Mouse (Mus musculus): ENCODE results near the gene Irf5. TPM values are rescaled to one million over a fixed set of nuclear protein-coding genes. Genes with fewer than 3 reads are reported as not detected.

Gene Irf5
- 11.7 TPM for polyA plus RNA-seq (2014; fragmentation: Illumina TruSeq; extraction: RNeasy Lipid Tissue Mini Kit (QIAGEN cat#74804); ENCODE audit: low read depth, low replicate concordance)

DNA sequence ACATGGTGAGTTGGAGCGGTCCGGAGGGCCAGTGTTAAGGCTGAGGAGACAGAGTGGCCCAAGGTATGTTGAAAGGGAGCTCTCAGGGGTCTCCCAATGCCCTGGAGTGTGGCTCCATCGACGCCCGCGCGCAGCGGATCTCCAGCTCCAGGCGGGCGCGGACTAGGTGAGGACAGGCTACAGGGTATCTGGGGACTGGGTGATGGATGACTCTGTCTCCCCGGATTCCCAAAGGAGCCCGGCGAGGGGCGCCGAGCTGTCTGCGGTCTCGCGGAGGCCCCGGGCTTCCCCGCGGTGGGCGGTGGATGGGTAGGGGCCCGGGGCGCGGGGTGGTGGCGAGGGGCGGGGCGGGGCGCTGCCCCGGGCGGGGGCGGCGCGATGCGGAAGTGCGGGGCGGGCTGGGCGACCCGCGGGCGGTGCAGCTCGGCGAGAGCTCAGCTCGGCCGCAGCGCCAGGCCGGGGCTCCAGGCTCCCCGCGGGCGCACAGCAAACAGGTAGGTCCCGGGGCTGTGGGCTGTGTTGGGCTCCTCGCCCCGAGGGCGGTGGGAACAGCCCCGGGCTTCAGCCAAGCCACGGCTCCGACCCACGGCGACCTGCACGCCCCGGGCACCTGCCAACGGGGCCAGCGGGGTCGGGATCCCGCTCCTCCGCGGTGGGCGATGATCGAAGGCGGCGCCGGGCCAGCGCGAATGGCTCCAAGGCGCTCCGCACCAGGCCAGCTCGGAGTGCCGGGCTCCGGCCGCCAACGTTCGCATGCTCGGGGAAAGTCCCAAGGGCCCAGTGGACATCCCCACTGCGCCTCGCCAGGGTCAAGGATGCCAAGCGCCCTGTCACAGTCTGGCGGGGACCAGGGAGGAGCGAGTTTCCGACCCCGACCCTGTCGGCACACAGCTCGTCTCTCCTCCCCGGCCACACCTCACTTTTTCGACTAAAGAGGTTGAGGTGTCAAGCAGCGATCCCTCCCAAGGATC, at the start of gene Irf5:
Gene Irf5 (plus strand): TSS at position 345 of the 971 bp plus-strand sequence.

DNA sequence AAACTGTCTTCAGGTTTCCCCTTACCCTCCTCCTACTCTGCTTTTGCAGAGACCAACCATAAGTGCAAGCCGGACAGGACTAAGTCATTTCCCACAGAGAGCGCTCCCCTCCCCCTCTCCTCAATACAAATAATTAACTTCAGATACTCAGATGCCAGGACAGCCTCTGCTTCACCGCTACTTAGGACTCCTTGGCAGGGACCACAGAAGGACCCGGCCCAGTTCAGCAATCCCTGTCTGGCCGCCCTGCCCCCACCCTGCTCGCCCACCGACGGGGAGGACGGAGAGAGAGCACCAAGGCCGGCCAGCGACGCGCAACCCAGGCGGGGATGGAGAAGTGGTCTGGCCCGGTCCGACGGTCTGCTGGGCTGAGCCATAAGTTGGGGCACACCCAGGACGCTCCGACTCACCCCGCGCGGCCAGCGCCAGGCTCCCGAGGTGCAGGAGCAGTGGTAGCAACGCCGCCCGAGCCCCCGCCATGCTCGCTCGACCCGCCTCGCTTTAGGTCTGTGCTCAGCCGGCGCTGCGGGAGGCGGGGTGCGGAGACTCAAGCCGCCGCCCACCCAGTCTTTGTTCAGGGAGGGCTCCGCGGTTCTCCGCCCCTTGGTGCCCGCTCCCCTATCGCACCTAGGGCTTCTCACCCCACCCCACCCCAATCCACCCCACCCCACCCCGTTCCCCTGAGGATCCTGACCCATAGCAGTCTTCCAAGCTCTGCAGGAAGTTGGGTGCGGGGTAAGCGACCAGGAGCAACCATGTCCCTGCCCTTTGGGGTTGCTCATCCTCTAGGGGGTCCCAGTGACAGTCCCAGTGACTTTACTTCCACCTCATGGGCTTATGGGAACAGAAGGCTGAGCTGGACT, 18.7 kb upstream of the Irf5 start, which contains the start of gene Kcp:
Gene Kcp (minus strand): TSS at position 506 of the 863 bp plus-strand sequence.

Other genes with a start within 250 kb of the Irf5 start
- gene Fam71f2, start 247.0 kb upstream of the Irf5 start, polyA plus RNA-seq (2014; fragmentation: Illumina TruSeq; extraction: RNeasy Lipid Tissue Mini Kit (QIAGEN cat#74804); ENCODE audit: low read depth, low replicate concordance) = 19.9 TPM
- gene Fam71f1, start 207.5 kb upstream of the Irf5 start, polyA plus RNA-seq (2014; fragmentation: Illumina TruSeq; extraction: RNeasy Lipid Tissue Mini Kit (QIAGEN cat#74804); ENCODE audit: low read depth, low replicate concordance) = 5.7 TPM
- gene Calu, start 178.6 kb upstream of the Irf5 start, polyA plus RNA-seq (2014; fragmentation: Illumina TruSeq; extraction: RNeasy Lipid Tissue Mini Kit (QIAGEN cat#74804); ENCODE audit: low read depth, low replicate concordance) = 164 TPM
- not detected for gene Opn1sw, start 138.2 kb upstream of the Irf5 start, polyA plus RNA-seq (2014; fragmentation: Illumina TruSeq; extraction: RNeasy Lipid Tissue Mini Kit (QIAGEN cat#74804); ENCODE audit: low read depth, low replicate concordance)
- 37.0 TPM for gene Ccdc136, start 130.3 kb upstream of the Irf5 start, polyA plus RNA-seq (2014; fragmentation: Illumina TruSeq; extraction: RNeasy Lipid Tissue Mini Kit (QIAGEN cat#74804); ENCODE audit: low read depth, low replicate concordance)
- gene Flnc, start 93.4 kb upstream of the Irf5 start, polyA plus RNA-seq (2014; fragmentation: Illumina TruSeq; extraction: RNeasy Lipid Tissue Mini Kit (QIAGEN cat#74804); ENCODE audit: low read depth, low replicate concordance) = 4.9 TPM
- gene Atp6v1f, start 58.9 kb upstream of the Irf5 start, polyA plus RNA-seq (2014; fragmentation: Illumina TruSeq; extraction: RNeasy Lipid Tissue Mini Kit (QIAGEN cat#74804); ENCODE audit: low read depth, low replicate concordance) = 195 TPM
- gene Atp6v1fnb, start 55.2 kb upstream of the Irf5 start, polyA plus RNA-seq (2014; fragmentation: Illumina TruSeq; extraction: RNeasy Lipid Tissue Mini Kit (QIAGEN cat#74804); ENCODE audit: low read depth, low replicate concordance) = 0.72 TPM
- gene Kcp, start 18.7 kb upstream of the Irf5 start, polyA plus RNA-seq (2014; fragmentation: Illumina TruSeq; extraction: RNeasy Lipid Tissue Mini Kit (QIAGEN cat#74804); ENCODE audit: low read depth, low replicate concordance) = 4.2 TPM
- gene Tnpo3, start 83.3 kb downstream of the Irf5 start, polyA plus RNA-seq (2014; fragmentation: Illumina TruSeq; extraction: RNeasy Lipid Tissue Mini Kit (QIAGEN cat#74804); ENCODE audit: low read depth, low replicate concordance) = 45.9 TPM
- 6.6 TPM for gene Tspan33, start 167.6 kb downstream of the Irf5 start, polyA plus RNA-seq (2014; fragmentation: Illumina TruSeq; extraction: RNeasy Lipid Tissue Mini Kit (QIAGEN cat#74804); ENCODE audit: low read depth, low replicate concordance)
- gene Smo, start 208.9 kb downstream of the Irf5 start, polyA plus RNA-seq (2014; fragmentation: Illumina TruSeq; extraction: RNeasy Lipid Tissue Mini Kit (QIAGEN cat#74804); ENCODE audit: low read depth, low replicate concordance) = 29.3 TPM
- gene Ahcyl2, start 241.4 kb downstream of the Irf5 start, polyA plus RNA-seq (2014; fragmentation: Illumina TruSeq; extraction: RNeasy Lipid Tissue Mini Kit (QIAGEN cat#74804); ENCODE audit: low read depth, low replicate concordance) = 57.4 TPM

Measured in adipose tissue, adult 10 weeks (tissue).